Mouse (Mus musculus) cerebellum, adult 2 months (tissue): ENCODE results near the gene Plekhj1. TPM values are rescaled to one million over a fixed set of nuclear protein-coding genes. Genes with fewer than 3 reads are reported as not detected.
A peak's percentile ranks its signal among the peaks of the same experiment; 100 is the strongest.
"Not testable (repeated sequence)": the region's sequence is repeated elsewhere in the genome, so short reads cannot be mapped to it uniquely, and the experiment has no call there.

Experiments
- DNase-seq, 2 experiments: peaks; one replicate each; pipeline ENCODE4 v3.0.0; 2021
- H3K27ac ChIP-seq: fragments of 200-500 bp; 2 replicates; pipeline ENCODE4 v1.5.1; 2012; ENCODE audit warnings: low read length, control low read depth, inconsistent platforms; ENCODE audit not compliant: insufficient read depth
- H3K27me3 ChIP-seq: fragments of 200-500 bp; 2 replicates; pipeline ENCODE4 v1.6.1; 2012; ENCODE audit warnings: inconsistent platforms, mild to moderate bottlenecking, low read length, moderate library complexity; ENCODE audit not compliant: control insufficient read depth, insufficient read depth
- H3K4me1 ChIP-seq: fragments of 200-500 bp; 2 replicates; pipeline ENCODE4 v1.6.1; 2011; ENCODE audit warnings: low read length; ENCODE audit not compliant: control insufficient read depth, insufficient read depth
- H3K4me3 ChIP-seq: fragments of 200-500 bp; replicated peaks from 2 replicates; pipeline ENCODE3; 2011; ENCODE audit warnings: mild to moderate bottlenecking, low read depth, low read length, control low read depth; ENCODE audit not compliant: insufficient read depth
- CTCF ChIP-seq: fragments of 200-500 bp; IDR thresholded peaks from 2 replicates; pipeline ENCODE4 v1.5.1; 2011; ENCODE audit warnings: low read depth, mild to moderate bottlenecking, control low read depth, low read length, moderate library complexity, borderline replicate concordance; ENCODE audit not compliant: insufficient read depth
- POLR2A ChIP-seq: fragments of 200-500 bp; IDR thresholded peaks from 2 replicates; pipeline ENCODE4 v1.6.1; 2011; ENCODE audit warnings: low read length, control low read depth, borderline replicate concordance; ENCODE audit not compliant: insufficient read depth
- WGBS: fragments of 180-500 bp; shearing (Covaris S2); methylation state at CpG from one replicate; pipeline ENCODE4 v1.1.7; 2018; 5-methylcytosine and 5-hydroxymethylcytosine counted together
- polyA plus RNA-seq: library from polyadenylated mRNA; depleted of rRNA; stranded (reverse); fragments of >200 nt; gene quantifications from 2 replicates; pipeline ENCODE4 v1.2.3, GENCODE M21; 2012

The Plekhj1 gene
- polyA plus RNA-seq, 1 experiment = 106 TPM

DNA sequence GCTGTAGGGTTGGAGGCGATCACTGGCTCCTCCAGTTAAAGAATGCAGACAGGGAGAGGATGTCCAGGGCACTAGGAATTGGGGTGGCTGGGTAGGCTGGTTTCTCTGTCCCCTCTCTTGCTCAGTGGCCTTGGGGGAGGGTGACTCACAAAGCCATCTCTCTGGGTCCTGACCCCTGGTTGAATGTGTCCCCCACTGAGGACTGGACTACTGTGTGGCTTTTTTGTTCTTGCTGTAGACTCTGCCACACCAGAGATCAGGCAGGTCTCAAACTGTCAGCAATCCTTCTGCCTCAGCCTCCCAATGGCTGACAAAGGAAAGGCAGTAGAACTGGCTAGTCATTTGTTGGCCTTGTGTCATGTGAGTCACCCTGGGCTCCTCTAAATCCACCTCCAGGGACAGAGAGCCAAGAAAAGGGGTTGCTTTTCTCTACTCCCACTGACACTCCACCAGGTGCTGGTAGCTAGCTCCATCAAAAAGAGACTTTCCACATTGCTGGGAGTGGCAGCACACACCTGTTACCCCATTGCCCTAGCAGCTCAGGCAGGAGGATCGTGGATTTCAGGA, 40.0 kb upstream of the Plekhj1 start:
- Histone ChIP-seq H3K27ac (peak overlapping the region; percentile 90), H3K27me3 (no peaks in the 10 kb centered on the region)
- peak; percentile 60 to 69 for DNase-seq

GRCm38 (mm10) chr10:80837827-80838226, 39.4 kb upstream of the Plekhj1 start:
- Histone ChIP-seq H3K4me1 (peaks cover 71% of the 10 kb centered on the region), H3K27me3 (no peaks in the 10 kb centered on the region), H3K4me3 (no peak overlapping the region), H3K27ac (peak overlapping the region; percentile 90)
- TF ChIP-seq POLR2A (no peak), CTCF (no peak)
- WGBS = 2% methylated on average over 2 of the region's 2 CpGs
- DNase-seq = peak; percentile 76 to 85

More for the DNA sequence above, 40.0 kb upstream of the Plekhj1 start:
- Histone ChIP-seq H3K4me3 (no peak overlapping the region), H3K4me1 (peaks cover 65% of the 10 kb centered on the region)
- no peak for TF ChIP-seq CTCF
- TF ChIP-seq POLR2A = no peak
- WGBS = 24% methylated on average over 2 of the region's 2 CpGs

- Histone ChIP-seq H3K4me1 (peaks cover 68% of the 10 kb centered on the region), H3K27ac (peak overlapping the region; percentile 45), H3K4me3 (no peak overlapping the region), H3K27me3 (no peaks in the 10 kb centered on the region)
- DNase-seq = peak; percentile 61 to 68
- 15% methylated on average over 7 of the region's 7 CpGs for WGBS
- TF ChIP-seq POLR2A (no peak), CTCF (no peak)
Observed at GRCm38 (mm10) chr10:80836949-80837379, 38.5 kb upstream of the Plekhj1 start.

DNA sequence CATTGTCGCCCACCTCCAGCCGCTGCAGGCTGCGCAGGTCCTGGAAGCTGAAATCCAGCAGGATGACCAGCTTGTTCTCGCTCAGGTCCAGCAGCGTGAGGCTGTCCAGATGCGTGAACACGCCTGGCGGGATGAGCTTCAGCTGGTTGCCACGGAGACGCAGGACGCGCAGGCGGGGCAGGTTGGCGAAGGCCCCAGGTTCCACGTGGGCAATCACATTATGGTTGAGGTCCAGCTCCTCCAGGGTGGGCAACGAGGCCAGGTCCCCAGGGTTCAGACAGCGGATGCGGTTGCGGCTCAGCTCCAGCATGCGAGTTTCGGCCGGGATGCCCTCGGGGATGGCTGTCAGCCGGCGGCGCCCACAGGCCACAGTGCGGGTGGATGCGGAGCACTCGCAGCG, 37.2 kb upstream of the Plekhj1 start:
- 65% methylated on average over 30 of the region's 30 CpGs for WGBS
- H3K4me3 ChIP-seq = no peak overlapping the region
- TF ChIP-seq CTCF = no peak
- no peak for TF ChIP-seq POLR2A
- H3K27me3 ChIP-seq = no peaks in the 10 kb centered on the region
- H3K27ac ChIP-seq = no peak overlapping the region
- peaks cover 63% of the 10 kb centered on the region for H3K4me1 ChIP-seq
- DNase-seq = peak in 1 of 2 experiments; percentile 50

DNA sequence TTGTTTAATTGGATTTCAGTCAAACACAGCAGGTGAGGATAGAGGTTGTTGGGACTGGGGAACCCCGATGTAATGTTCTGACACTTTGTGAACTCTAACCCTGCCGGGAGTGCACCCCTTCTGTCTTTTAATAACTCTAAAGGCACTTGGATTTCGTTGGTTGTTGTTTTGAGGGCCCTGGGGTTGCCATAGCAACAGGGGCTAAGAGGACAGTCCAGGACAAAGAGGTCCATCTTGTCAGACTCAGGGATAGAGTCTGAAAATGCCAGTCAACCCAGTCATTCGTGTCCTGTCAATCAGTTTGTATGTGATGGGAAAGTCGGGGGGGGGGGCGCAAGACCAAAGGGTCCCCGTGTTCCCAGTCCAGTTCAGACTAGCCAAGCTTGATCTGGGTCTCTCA, 34.4 kb upstream of the Plekhj1 start:
- no peak for TF ChIP-seq POLR2A
- no peak for TF ChIP-seq CTCF
- Histone ChIP-seq H3K27me3 (no peaks in the 10 kb centered on the region), H3K4me1 (peaks cover 54% of the 10 kb centered on the region), H3K27ac (no peak overlapping the region), H3K4me3 (no peak overlapping the region)
- WGBS = 36% methylated on average over 7 of the region's 7 CpGs
- no peak for DNase-seq

- H3K4me1 ChIP-seq = peaks cover 40% of the 10 kb centered on the region
- DNase-seq = no peak
- no peak overlapping the region for H3K27ac ChIP-seq
- H3K27me3 ChIP-seq = no peaks in the 10 kb centered on the region
- 16% methylated on average over 9 of the region's 9 CpGs for WGBS
- TF ChIP-seq CTCF (no peak), POLR2A (no peak)
- H3K4me3 ChIP-seq = no peak overlapping the region
Observed at GRCm38 (mm10) chr10:80831136-80831535, 32.7 kb upstream of the Plekhj1 start.

GRCm38 (mm10) chr10:80829359-80830278, 31.2 kb upstream of the Plekhj1 start:
- 7% methylated on average over 1 of the region's 1 CpGs for WGBS
- H3K27me3 ChIP-seq = no peaks in the 10 kb centered on the region
- H3K4me3 ChIP-seq = no peak overlapping the region
- no peak for DNase-seq
- H3K27ac ChIP-seq = no peak overlapping the region
- no peak for TF ChIP-seq POLR2A
- no peak for TF ChIP-seq CTCF
- peaks cover 27% of the 10 kb centered on the region for H3K4me1 ChIP-seq

- peaks cover 27% of the 10 kb centered on the region for H3K4me1 ChIP-seq
- not testable (repeated sequence) for H3K27me3 ChIP-seq, H3K27ac ChIP-seq, DNase-seq
- WGBS = 33% methylated on average over 9 of the region's 9 CpGs
- peak overlapping the region; percentile 65 for H3K4me3 ChIP-seq
Observed at GRCm38 (mm10) chr10:80828587-80828986, 30.2 kb upstream of the Plekhj1 start.
